Mouse (Mus musculus) pancreas, adult 10 weeks (tissue): Measurements from ENCODE around the gene Wdr27. TPM values are rescaled to one million over a fixed set of nuclear protein-coding genes. Genes with fewer than 3 reads are reported as not detected.

Experiments used
- polyA plus RNA-seq: library from polyadenylated mRNA; stranded (reverse); fragments of 350-450 nt; fragmentation: Illumina TruSeq; extraction: RNeasy Lipid Tissue Mini Kit (QIAGEN cat#74804); gene quantifications from one replicate; pipeline ENCODE4 v1.2.3, GENCODE M21; 2015; ENCODE audit warnings: low read depth, low replicate concordance; ENCODE audit not compliant: insufficient read depth

The Wdr27 gene
- not detected for polyA plus RNA-seq

GRCm38 (mm10) chr17:14943009-14943728 lies at the start of gene Wdr27, which contains the start of gene 1600012H06Rik:
Gene Wdr27, minus strand, starts transcription at chr17:14943158.
Gene 1600012H06Rik, plus strand, starts transcription at chr17:14943184.

GRCm38 (mm10) chr17:14978362-14979038 lies 35.5 kb upstream of the Wdr27 start, which contains the start of the genes 9030025P20Rik and Gm3417:
Gene 9030025P20Rik, plus strand, starts transcription at chr17:14978468.
Gene Gm3417, minus strand, starts transcription at chr17:14978790.

DNA sequence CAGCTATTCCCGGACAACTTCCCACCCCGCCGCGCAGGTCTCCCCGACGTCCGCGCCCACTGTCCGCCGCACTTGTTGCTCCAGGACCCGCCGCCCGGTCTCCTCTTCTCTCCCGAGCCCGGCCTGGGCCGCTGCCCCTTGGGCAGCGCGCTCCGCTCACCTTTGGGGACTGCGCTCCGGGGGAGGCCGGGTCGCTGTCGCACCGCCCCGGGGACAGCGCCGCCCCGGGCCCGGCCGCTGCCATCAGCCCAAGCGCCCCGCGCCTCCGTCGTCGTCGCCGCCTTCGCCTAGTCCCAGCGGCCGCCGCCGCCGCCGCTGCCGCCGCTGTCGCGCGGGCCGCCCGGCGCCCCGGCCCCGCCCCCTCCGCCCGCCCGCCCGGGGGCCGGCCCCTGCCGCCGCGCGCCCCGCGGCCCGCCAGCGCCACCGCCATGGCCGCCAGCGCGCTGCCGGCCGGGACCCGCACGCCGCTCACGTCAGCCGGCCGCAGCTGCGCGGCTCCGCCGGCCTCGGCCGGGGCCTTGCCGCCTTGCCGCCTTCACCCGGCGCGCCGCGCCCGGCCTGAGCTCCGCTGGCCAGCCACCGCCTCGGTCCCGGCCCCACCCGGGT lies 18.1 kb upstream of the Wdr27 start, which contains the start of gene Phf10:
TSS of gene Phf10 (minus strand) at position 323 of the 606 bp plus-strand sequence.

Other genes starting within 250 kb of the Wdr27 start
- gene Thbs2, start 248.9 kb downstream of the Wdr27 start, polyA plus RNA-seq: 1.4 TPM
- gene 1600012H06Rik, start within 50 bp of the Wdr27 start, polyA plus RNA-seq: 7.4 TPM
- gene Phf10, start 18.1 kb upstream of the Wdr27 start, polyA plus RNA-seq: 34.1 TPM
- gene 9030025P20Rik, start 35.3 kb upstream of the Wdr27 start, polyA plus RNA-seq: 3.9 TPM
- gene Gm3417, start 35.6 kb upstream of the Wdr27 start, polyA plus RNA-seq: not detected
- gene Gm3435, start 67.0 kb upstream of the Wdr27 start, polyA plus RNA-seq: 4.2 TPM
- 16.9 TPM for gene Ermard, start 98.0 kb upstream of the Wdr27 start, polyA plus RNA-seq
- gene Tcte3, start 98.3 kb upstream of the Wdr27 start, polyA plus RNA-seq: not detected
- 0.59 TPM for gene Gm3448, start 98.4 kb upstream of the Wdr27 start, polyA plus RNA-seq